Mouse (Mus musculus): Measurements from ENCODE around the gene Kif18a. TPM values are rescaled to one million over a fixed set of nuclear protein-coding genes. Genes with fewer than 3 reads are reported as not detected.

The Kif18a gene
- total and polyA plus RNA-seq, 2 experiments from 2014 or later = 1.5 to 1.6 TPM

GRCm38 (mm10) chr2:109277593-109277992, 2.9 kb upstream of the Kif18a start:
- 9% methylated on average over 7 of the region's 7 CpGs for WGBS
- no peak for ATAC-seq (ENCODE audit: low FRiP score)
- Histone ChIP-seq H3K9me3 (ENCODE audit: low read length) (no peaks in the 10 kb centered on the region), H3K4me1 (ENCODE audit: insufficient read depth, low read length) (no peaks in the 10 kb centered on the region), H3K4me2 (ENCODE audit: low read depth, low read length, poor library complexity, severe bottlenecking) (peak overlapping the region; percentile 58), H3K27ac (ENCODE audit: low read depth, low read length) (no peak overlapping the region), H3K27me3 (ENCODE audit: insufficient read depth, low read length) (no peaks in the 10 kb centered on the region), H3K4me3 (ENCODE audit: low read depth, low read length) (peak overlapping the region; percentile 43), H3K36me3 (ENCODE audit: insufficient read depth, low read length) (no peaks in the 10 kb centered on the region), H3K9ac (replicated peaks; ENCODE audit: low read length, poor library complexity, severe bottlenecking) (peak overlapping the region; percentile 54; the same call in 1 of the 2 replicates)
- DNase-seq (ENCODE audit: low spot score) = peak; percentile 32
- TF ChIP-seq CTCF (IDR thresholded peaks at IDR 0.05) = no peak

GRCm38 (mm10) chr2:109278036-109278435, 2.5 kb upstream of the Kif18a start:
- no peak overlapping the region for H3K27ac ChIP-seq (ENCODE audit: low read depth, low read length)
- no peaks in the 10 kb centered on the region for H3K36me3 ChIP-seq (ENCODE audit: insufficient read depth, low read length)
- peak overlapping the region; percentile 58 for H3K4me2 ChIP-seq (ENCODE audit: low read depth, low read length, poor library complexity, severe bottlenecking)
- TF ChIP-seq CTCF (IDR thresholded peaks at IDR 0.05) = no peak
- WGBS = 0% methylated on average over 16 of the region's 16 CpGs
- ATAC-seq (ENCODE audit: low FRiP score) (no peak), DNase-seq (ENCODE audit: low spot score) (peak; percentile 30)
- H3K9ac ChIP-seq (replicated peaks; ENCODE audit: low read length, poor library complexity, severe bottlenecking) = peak overlapping the region; percentile 54; the same call in 1 of the 2 replicates
- no peaks in the 10 kb centered on the region for H3K4me1 ChIP-seq (ENCODE audit: insufficient read depth, low read length)
- peak overlapping the region; percentile 43 for H3K4me3 ChIP-seq (ENCODE audit: low read depth, low read length)
- no peaks in the 10 kb centered on the region for H3K9me3 ChIP-seq (ENCODE audit: low read length)
- no peaks in the 10 kb centered on the region for H3K27me3 ChIP-seq (ENCODE audit: insufficient read depth, low read length)

GRCm38 (mm10) chr2:109280272-109280599, 302 bp upstream of the Kif18a start:
- WGBS = 3% methylated on average over 4 of the region's 4 CpGs
- DNase-seq (ENCODE audit: low spot score) = peak; percentile 3
- Histone ChIP-seq H3K4me3 (ENCODE audit: low read depth, low read length) (peak overlapping the region; percentile 60), H3K4me1 (ENCODE audit: insufficient read depth, low read length) (no peaks in the 10 kb centered on the region), H3K9me3 (ENCODE audit: low read length) (no peaks in the 10 kb centered on the region), H3K9ac (replicated peaks; ENCODE audit: low read length, poor library complexity, severe bottlenecking) (peak overlapping the region; percentile 71), H3K27ac (ENCODE audit: low read depth, low read length) (peak overlapping the region; percentile 64), H3K27me3 (ENCODE audit: insufficient read depth, low read length) (no peaks in the 10 kb centered on the region), H3K4me2 (ENCODE audit: low read depth, low read length, poor library complexity, severe bottlenecking) (peak overlapping the region; percentile 82), H3K36me3 (ENCODE audit: insufficient read depth, low read length) (no peaks in the 10 kb centered on the region)
- ATAC-seq (ENCODE audit: low FRiP score) = no peak
- TF ChIP-seq CTCF (IDR thresholded peaks at IDR 0.05) = no peak

- DNase-seq (ENCODE audit: low spot score) = peak; percentile 6
- H3K4me3 ChIP-seq (ENCODE audit: low read depth, low read length) = peak overlapping the region; percentile 60
- no peak for TF ChIP-seq CTCF (IDR thresholded peaks at IDR 0.05)
- no peaks in the 10 kb centered on the region for H3K36me3 ChIP-seq (ENCODE audit: insufficient read depth, low read length)
- ATAC-seq (ENCODE audit: low FRiP score) = no peak
- 0% methylated on average over 1 of the region's 1 CpGs for WGBS
- H3K27ac ChIP-seq (ENCODE audit: low read depth, low read length) = no peak overlapping the region
- no peaks in the 10 kb centered on the region for H3K4me1 ChIP-seq (ENCODE audit: insufficient read depth, low read length)
- no peaks in the 10 kb centered on the region for H3K27me3 ChIP-seq (ENCODE audit: insufficient read depth, low read length)
- H3K9me3 ChIP-seq (ENCODE audit: low read length) = no peaks in the 10 kb centered on the region
- peak overlapping the region; percentile 42 for H3K9ac ChIP-seq (replicated peaks; ENCODE audit: low read length, poor library complexity, severe bottlenecking)
- peak overlapping the region; percentile 82 for H3K4me2 ChIP-seq (ENCODE audit: low read depth, low read length, poor library complexity, severe bottlenecking)
Measured at GRCm38 (mm10) chr2:109281341-109281690, 778 bp downstream of the Kif18a start.

- Histone ChIP-seq H3K9ac (replicated peaks; ENCODE audit: low read length, poor library complexity, severe bottlenecking) (no peak overlapping the region), H3K4me1 (ENCODE audit: insufficient read depth, low read length) (no peaks in the 10 kb centered on the region), H3K9me3 (ENCODE audit: low read length) (no peaks in the 10 kb centered on the region), H3K4me3 (ENCODE audit: low read depth, low read length) (no peak overlapping the region), H3K4me2 (ENCODE audit: low read depth, low read length, poor library complexity, severe bottlenecking) (no peak overlapping the region), H3K27me3 (ENCODE audit: insufficient read depth, low read length) (no peaks in the 10 kb centered on the region), H3K27ac (ENCODE audit: low read depth, low read length) (no peak overlapping the region), H3K36me3 (ENCODE audit: insufficient read depth, low read length) (no peaks in the 10 kb centered on the region)
- ATAC-seq (ENCODE audit: low FRiP score) = no peak
- TF ChIP-seq CTCF (IDR thresholded peaks at IDR 0.05) = no peak
- no peak for DNase-seq (ENCODE audit: low spot score)
- WGBS = 94% methylated on average over 3 of the region's 3 CpGs
Measured at GRCm38 (mm10) chr2:109284121-109284520, 3.6 kb downstream of the Kif18a start.

- Histone ChIP-seq H3K27me3 (ENCODE audit: insufficient read depth, low read length) (no peaks in the 10 kb centered on the region), H3K9me3 (ENCODE audit: low read length) (no peaks in the 10 kb centered on the region), H3K27ac (ENCODE audit: low read depth, low read length) (no peak overlapping the region), H3K9ac (replicated peaks; ENCODE audit: low read length, poor library complexity, severe bottlenecking) (no peak overlapping the region), H3K4me2 (ENCODE audit: low read depth, low read length, poor library complexity, severe bottlenecking) (no peak overlapping the region), H3K36me3 (ENCODE audit: insufficient read depth, low read length) (no peaks in the 10 kb centered on the region), H3K4me3 (ENCODE audit: low read depth, low read length) (no peak overlapping the region), H3K4me1 (ENCODE audit: insufficient read depth, low read length) (no peaks in the 10 kb centered on the region)
- 95% methylated on average over 6 of the region's 6 CpGs for WGBS
- DNase-seq (ENCODE audit: low spot score) = no peak
- no peak for ATAC-seq (ENCODE audit: low FRiP score)
- TF ChIP-seq CTCF (IDR thresholded peaks at IDR 0.05) = no peak
Measured at GRCm38 (mm10) chr2:109289327-109289726, 8.8 kb downstream of the Kif18a start.
